Mouse (Mus musculus): ENCODE results near the gene Tmem267. TPM values are rescaled to one million over a fixed set of nuclear protein-coding genes. Genes with fewer than 3 reads are reported as not detected.
"Not testable (repeated sequence)": the region's sequence is repeated elsewhere in the genome, so short reads cannot be mapped to it uniquely, and the experiment has no call there.

Gene Tmem267
- total and polyA plus RNA-seq, 3 experiments: 2.3 to 7.1 TPM; not detected in 1

DNA sequence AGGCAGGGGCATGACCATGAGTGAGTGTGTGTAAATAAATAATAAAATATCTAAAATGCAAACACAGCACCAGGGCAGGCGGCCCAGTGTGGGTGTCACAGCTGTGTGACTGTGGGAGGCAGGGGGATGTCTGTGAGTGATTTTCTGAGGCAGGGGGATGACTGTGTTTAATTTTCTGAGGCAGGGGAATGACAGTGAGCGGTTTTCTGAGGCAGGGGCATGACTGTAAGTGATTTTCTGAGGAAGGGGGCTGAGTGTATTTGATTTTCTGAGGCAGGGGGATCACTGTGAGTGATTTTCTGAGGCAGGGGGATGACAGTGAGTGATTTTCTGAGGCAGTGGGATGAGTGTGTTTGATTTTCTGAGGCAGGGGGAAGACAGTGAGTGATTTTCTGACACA, 111.7 kb downstream of the Tmem267 start:
- not testable (repeated sequence) for H3K9me3 ChIP-seq (replicated peaks); H3K4me3 ChIP-seq (ENCODE audit: low read depth, low read length); ATAC-seq (ENCODE audit: extremely low read depth, insufficient number of reproducible peaks, low FRiP score, poor library complexity, severe bottlenecking); H3K36me3 ChIP-seq (replicated peaks); H3K27me3 ChIP-seq (ENCODE audit: insufficient read depth, low read length); H3K4me1 ChIP-seq (ENCODE audit: insufficient read depth, low read depth, low read length); DNase-seq (ENCODE audit: low spot score)

DNA sequence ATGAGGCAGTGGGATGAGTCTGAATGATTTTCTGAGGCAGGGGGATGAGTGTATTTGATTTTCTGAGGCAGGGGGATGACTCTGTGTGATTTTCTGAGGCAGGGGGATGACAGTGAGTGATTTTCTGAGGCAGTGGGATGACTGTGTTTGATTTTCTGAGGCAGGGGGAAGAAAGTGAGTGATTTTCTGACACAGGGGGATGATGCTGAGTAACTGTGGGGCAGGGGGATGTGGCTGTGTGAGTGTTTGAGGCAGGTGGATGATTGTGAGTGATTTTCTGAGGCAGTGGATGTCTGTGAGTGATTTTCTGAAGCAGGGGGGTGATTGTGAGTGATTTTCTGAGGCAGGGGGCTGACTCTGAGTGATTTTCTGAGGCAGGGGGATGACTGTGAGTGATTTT, 112.3 kb downstream of the Tmem267 start:
- not testable (repeated sequence) for ATAC-seq (ENCODE audit: extremely low read depth, insufficient number of reproducible peaks, low FRiP score, poor library complexity, severe bottlenecking); H3K4me1 ChIP-seq (ENCODE audit: insufficient read depth, low read depth, low read length); H3K9me3 ChIP-seq (replicated peaks); DNase-seq (ENCODE audit: low spot score); H3K36me3 ChIP-seq (replicated peaks); H3K4me3 ChIP-seq (ENCODE audit: low read depth, low read length); H3K27me3 ChIP-seq (ENCODE audit: insufficient read depth, low read length)

DNA sequence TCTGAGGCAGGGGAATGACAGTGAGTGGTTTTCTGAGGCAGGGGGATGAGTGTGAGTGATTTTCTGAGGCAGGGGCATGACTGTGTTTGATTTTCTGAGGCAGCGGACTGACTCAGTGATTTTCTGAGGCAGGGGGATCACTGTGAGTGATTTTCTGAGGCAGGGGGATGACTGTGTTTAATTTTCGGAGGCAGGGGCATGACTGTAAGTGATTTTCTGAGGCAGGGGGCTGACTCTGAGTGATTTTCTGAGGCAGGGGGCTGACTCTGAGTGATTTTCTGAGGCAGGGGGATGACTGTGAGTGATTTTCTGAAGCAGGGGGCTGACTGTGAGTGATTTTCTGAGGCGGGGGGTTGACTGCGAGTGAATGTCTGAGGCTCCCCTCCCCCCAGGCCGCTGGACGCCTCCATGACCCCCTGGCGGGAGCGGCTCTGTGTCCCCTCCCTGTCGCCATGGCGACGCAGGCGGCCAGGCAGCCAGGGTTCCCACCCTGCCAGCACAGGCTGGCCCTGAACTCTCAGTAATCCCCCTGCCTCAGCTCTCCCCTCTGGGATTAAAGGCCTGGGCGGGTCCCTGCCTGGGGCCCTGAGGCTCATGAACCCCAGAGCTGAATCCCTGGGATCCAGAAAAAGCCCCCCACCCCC, 115.0 kb downstream of the Tmem267 start:
- H3K4me3 ChIP-seq (ENCODE audit: low read depth, low read length); ATAC-seq (ENCODE audit: extremely low read depth, insufficient number of reproducible peaks, low FRiP score, poor library complexity, severe bottlenecking); H3K9me3 ChIP-seq (replicated peaks); DNase-seq (ENCODE audit: low spot score); H3K4me1 ChIP-seq (ENCODE audit: insufficient read depth, low read depth, low read length); H3K27me3 ChIP-seq (ENCODE audit: insufficient read depth, low read length); H3K36me3 ChIP-seq (replicated peaks): not testable (repeated sequence)

DNA sequence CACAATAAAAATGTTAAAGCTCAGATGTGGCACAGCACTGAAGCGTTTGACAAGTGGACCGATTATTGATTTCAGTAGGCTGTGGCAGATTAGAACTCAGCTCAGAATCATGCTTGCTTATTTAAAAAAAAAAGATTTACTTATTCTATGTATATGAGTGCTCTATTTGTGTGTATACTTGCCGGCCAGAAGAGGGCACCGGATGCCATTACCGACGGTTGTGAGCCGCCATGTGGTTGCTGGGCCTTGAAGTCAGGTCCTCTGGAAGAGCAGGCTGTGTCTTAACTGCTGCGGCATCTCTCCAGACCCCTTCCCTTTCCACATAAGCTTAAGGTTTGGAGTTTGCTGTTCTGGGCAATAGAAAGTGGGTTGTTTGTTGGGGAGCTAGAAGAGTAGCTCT, 116.1 kb downstream of the Tmem267 start:
- not testable (repeated sequence) for H3K4me3 ChIP-seq (ENCODE audit: low read depth, low read length); H3K36me3 ChIP-seq (replicated peaks); H3K27me3 ChIP-seq (ENCODE audit: insufficient read depth, low read length); H3K4me1 ChIP-seq (ENCODE audit: insufficient read depth, low read depth, low read length); ATAC-seq (ENCODE audit: extremely low read depth, insufficient number of reproducible peaks, low FRiP score, poor library complexity, severe bottlenecking); H3K9me3 ChIP-seq (replicated peaks); DNase-seq (ENCODE audit: low spot score)

DNA sequence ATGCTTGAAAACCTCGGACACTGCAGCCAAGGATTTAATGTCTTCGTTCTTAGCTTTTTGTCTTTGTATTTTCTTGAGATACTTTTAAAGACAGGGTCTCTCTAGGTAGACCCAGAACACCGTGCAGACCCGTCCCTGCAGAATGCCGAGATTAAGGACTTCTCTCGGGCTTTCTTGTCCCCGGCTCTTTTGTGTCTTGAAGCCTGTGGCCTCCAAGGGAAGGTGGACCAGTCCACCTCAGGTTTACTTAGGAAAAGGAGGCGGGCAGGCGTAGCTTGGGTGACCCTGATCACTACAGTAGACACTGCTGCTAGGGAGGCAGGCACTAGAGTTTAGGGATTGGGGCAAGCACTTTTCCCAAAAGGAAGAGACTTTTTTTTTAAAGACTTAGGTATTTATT, 116.5 kb downstream of the Tmem267 start:
- not testable (repeated sequence) for H3K9me3 ChIP-seq (replicated peaks); H3K36me3 ChIP-seq (replicated peaks); DNase-seq (ENCODE audit: low spot score); ATAC-seq (ENCODE audit: extremely low read depth, insufficient number of reproducible peaks, low FRiP score, poor library complexity, severe bottlenecking); H3K4me1 ChIP-seq (ENCODE audit: insufficient read depth, low read depth, low read length); H3K27me3 ChIP-seq (ENCODE audit: insufficient read depth, low read length); H3K4me3 ChIP-seq (ENCODE audit: low read depth, low read length)

DNA sequence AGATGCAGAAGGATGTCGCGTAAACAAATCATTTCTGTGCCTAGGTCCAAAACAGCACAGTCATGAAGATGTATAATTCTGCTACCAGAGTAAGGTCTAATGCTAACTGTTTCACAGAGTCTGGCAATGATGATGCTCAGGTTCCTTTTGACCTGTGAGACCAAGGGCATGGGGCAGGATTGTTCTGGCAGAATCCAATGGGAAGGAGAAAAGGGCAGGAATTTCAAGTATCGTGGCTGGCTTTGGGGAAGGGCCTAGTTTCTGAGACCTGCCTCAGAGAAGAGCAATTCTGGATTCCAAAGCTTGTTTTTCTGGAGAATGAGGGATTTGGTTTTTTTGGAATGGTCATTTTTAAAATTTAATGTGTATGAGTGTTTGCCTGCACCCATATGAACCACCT, 131.0 kb downstream of the Tmem267 start:
- Histone ChIP-seq H3K36me3 (replicated peaks) (peaks cover 36% of the 10 kb centered on the region), H3K27me3 (ENCODE audit: insufficient read depth, low read length) (peaks cover 25% of the 10 kb centered on the region), H3K9me3 (replicated peaks) (no peaks in the 10 kb centered on the region), H3K4me3 (ENCODE audit: low read depth, low read length) (no peak overlapping the region), H3K4me1 (ENCODE audit: insufficient read depth, low read depth, low read length) (no peaks in the 10 kb centered on the region)
- ATAC-seq (ENCODE audit: extremely low read depth, insufficient number of reproducible peaks, low FRiP score, poor library complexity, severe bottlenecking) (no peak), DNase-seq (ENCODE audit: low spot score) (no peak)
- TF ChIP-seq GATA1 (IDR thresholded peaks at IDR 0.05; ENCODE audit: borderline replicate concordance, low read length) (no peak), TAL1 (conservative IDR thresholded peaks at IDR 0.05; ENCODE audit: low read depth, low read length) (no peak), GATA2 (IDR thresholded peaks at IDR 0.05; ENCODE audit: borderline replicate concordance, low read depth, low read length) (no peak), POLR2AphosphoS5 (IDR thresholded peaks at IDR 0.05; ENCODE audit: insufficient replicate concordance, low read depth, low read length) (no peak)

DNA sequence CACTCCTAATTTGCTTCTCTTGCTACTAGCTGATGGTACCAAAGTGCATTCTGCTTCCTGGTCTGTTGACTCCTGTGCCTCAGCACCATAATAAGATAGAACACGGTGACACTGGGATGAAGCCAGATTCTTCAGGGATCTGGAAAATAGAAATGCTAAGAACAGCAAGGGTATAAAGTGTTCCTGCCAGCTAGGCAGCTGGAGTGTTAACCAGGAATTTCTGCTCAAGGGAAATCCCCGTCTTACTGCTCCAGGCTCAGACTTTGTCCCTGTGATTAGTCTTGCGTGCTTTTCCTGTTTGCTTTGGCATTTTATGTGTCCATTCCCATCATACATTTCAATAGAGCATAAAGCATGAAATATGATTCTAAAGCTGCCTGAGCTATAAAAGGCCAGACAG, 131.9 kb downstream of the Tmem267 start:
- H3K4me3 ChIP-seq (ENCODE audit: low read depth, low read length): no peak overlapping the region
- H3K36me3 ChIP-seq (replicated peaks): peaks cover 28% of the 10 kb centered on the region
- TF ChIP-seq CTCF (IDR thresholded peaks at IDR 0.05; ENCODE audit: low read depth, low read length) (no peak), TAL1 (conservative IDR thresholded peaks at IDR 0.05; ENCODE audit: low read depth, low read length) (no peak), GATA1 (IDR thresholded peaks at IDR 0.05; ENCODE audit: borderline replicate concordance, low read length) (no peak), GATA2 (IDR thresholded peaks at IDR 0.05; ENCODE audit: borderline replicate concordance, low read depth, low read length) (no peak), POLR2AphosphoS5 (IDR thresholded peaks at IDR 0.05; ENCODE audit: insufficient replicate concordance, low read depth, low read length) (no peak)
- no peaks in the 10 kb centered on the region for H3K9me3 ChIP-seq (replicated peaks)
- DNase-seq (ENCODE audit: low spot score) (no peak), ATAC-seq (ENCODE audit: extremely low read depth, insufficient number of reproducible peaks, low FRiP score, poor library complexity, severe bottlenecking) (no peak)
- H3K27me3 ChIP-seq (ENCODE audit: insufficient read depth, low read length): peaks cover 29% of the 10 kb centered on the region
- H3K4me1 ChIP-seq (ENCODE audit: insufficient read depth, low read depth, low read length): no peaks in the 10 kb centered on the region

DNA sequence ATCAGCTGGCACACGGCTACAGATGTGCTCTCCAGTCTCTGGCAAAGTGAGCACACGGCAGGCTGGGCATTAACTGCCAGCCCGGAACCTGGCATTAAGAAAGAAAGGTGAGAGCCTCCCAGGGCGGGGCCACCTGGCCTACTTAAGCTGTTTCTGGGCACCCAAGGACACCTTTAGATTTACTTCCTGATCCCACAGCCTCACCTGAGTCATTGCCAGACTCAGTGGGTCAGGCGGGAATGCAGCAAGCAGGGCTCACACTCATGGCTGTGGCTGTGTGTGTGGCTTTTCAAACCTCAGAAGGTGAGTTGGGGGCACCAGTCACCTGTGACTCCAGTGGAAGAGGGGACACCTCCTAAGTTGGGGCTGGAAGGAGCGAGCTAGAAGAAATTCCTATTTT, 135.8 kb downstream of the Tmem267 start, which contains the start of gene Ccl28:
Ccl28 (plus strand) TSS at position 186 of the 400 bp plus-strand sequence.
- no peak within 1 kb of the TSS for H3K4me3 ChIP-seq (ENCODE audit: low read depth, low read length)
- H3K9me3 ChIP-seq (replicated peaks): no peaks in the 10 kb centered on the region
- no peaks in the 10 kb centered on the region for H3K36me3 ChIP-seq (replicated peaks)
- H3K27me3 ChIP-seq (ENCODE audit: insufficient read depth, low read length): peaks cover 44% of the 10 kb centered on the region
- TF ChIP-seq CTCF (IDR thresholded peaks at IDR 0.05; ENCODE audit: low read depth, low read length): no peak
- no peak for TF ChIP-seq GATA1 (IDR thresholded peaks at IDR 0.05; ENCODE audit: borderline replicate concordance, low read length)
- no peak for TF ChIP-seq POLR2AphosphoS5 (IDR thresholded peaks at IDR 0.05; ENCODE audit: insufficient replicate concordance, low read depth, low read length)
- TF ChIP-seq TAL1 (conservative IDR thresholded peaks at IDR 0.05; ENCODE audit: low read depth, low read length): no peak
- ATAC-seq (ENCODE audit: extremely low read depth, insufficient number of reproducible peaks, low FRiP score, poor library complexity, severe bottlenecking) (no peak), DNase-seq (ENCODE audit: low spot score) (no peak)
- H3K4me1 ChIP-seq (ENCODE audit: insufficient read depth, low read depth, low read length): no peaks in the 10 kb centered on the region

All from G1E (cell line).